Mouse (Mus musculus) gastrocnemius, postnatal 36 days (tissue): ENCODE data around the gene Ubtd1. TPM values are rescaled to one million over a fixed set of nuclear protein-coding genes. Genes with fewer than 3 reads are reported as not detected.
A peak's percentile ranks its signal among the peaks of the same experiment; 100 is the strongest.

Experiments used
- DNase-seq, 2 experiments: peaks; one replicate each; pipeline ENCODE4 v3.0.0; 2022
- intact Hi-C: fragments of 180-260 bp; cut with DNase I; formaldehyde crosslinking; loops from one replicate; pipeline ENCODE4 v1.15.1; 2025
- total RNA-seq, 2 experiments: library from RNA; stranded (reverse); gene quantifications; 2 replicates each; pipeline ENCODE4 v1.2.3; 2021

The Ubtd1 gene
- total RNA-seq, 2 experiments from 2014 or later, result 11.7 to 13.4 TPM

GRCm38 (mm10) chr19:41991926-41992477, 10.4 kb downstream of the Ubtd1 start:
- no peak for DNase-seq
- intact Hi-C loops, result no loop called here

GRCm38 (mm10) chr19:41992971-41993370, 11.4 kb downstream of the Ubtd1 start:
- intact Hi-C loops, result no loop called here
- DNase-seq, result no peak

GRCm38 (mm10) chr19:41993484-41993883, 11.9 kb downstream of the Ubtd1 start:
- DNase-seq, result peak; percentile 72 to 86
- intact Hi-C loops, result no loop called here

- intact Hi-C loops, result no loop called here
- no peak for DNase-seq
Measured at GRCm38 (mm10) chr19:41994023-41994422, 12.5 kb downstream of the Ubtd1 start.

- intact Hi-C loops, result no loop called here
- peak in 1 of 2 experiments; percentile 5 for DNase-seq
Measured at GRCm38 (mm10) chr19:41995483-41995882, 13.9 kb downstream of the Ubtd1 start.

- no peak for DNase-seq
- intact Hi-C loops, result no loop called here
Measured at GRCm38 (mm10) chr19:41997090-41997489, 15.5 kb downstream of the Ubtd1 start.

- intact Hi-C loops, result no loop called here
- no peak for DNase-seq
Measured at GRCm38 (mm10) chr19:41998770-41999548, 17.4 kb downstream of the Ubtd1 start.

- no peak for DNase-seq
- intact Hi-C loops, result loop anchor here (2.0 kb wide), 1 partner anchor 13 kb away; no protein-coding TSS in a partner anchor
Measured at GRCm38 (mm10) chr19:41999688-42000283, 18.2 kb downstream of the Ubtd1 start.

- no peak for DNase-seq
- intact Hi-C loops, result loop anchor here (2.0 kb wide), 1 partner anchor 14 kb away; no protein-coding TSS in a partner anchor
Measured at GRCm38 (mm10) chr19:42000446-42000958, 18.9 kb downstream of the Ubtd1 start.

GRCm38 (mm10) chr19:42001253-42001980, 19.9 kb downstream of the Ubtd1 start:
- intact Hi-C loops, result loop anchor here (2.0 kb wide), 1 partner anchor 15 kb away; no protein-coding TSS in a partner anchor
- DNase-seq, result no peak

- intact Hi-C loops, result no loop called here
- DNase-seq, result no peak
Measured at GRCm38 (mm10) chr19:42004258-42004657, 22.7 kb downstream of the Ubtd1 start.

GRCm38 (mm10) chr19:42005616-42006015, 24.1 kb downstream of the Ubtd1 start:
- DNase-seq, result no peak
- intact Hi-C loops, result no loop called here

- no peak for DNase-seq
- intact Hi-C loops, result no loop called here
Measured at GRCm38 (mm10) chr19:42006568-42006967, 25.0 kb downstream of the Ubtd1 start.

- intact Hi-C loops, result no loop called here
- DNase-seq, result no peak
Measured at GRCm38 (mm10) chr19:42008586-42008985, 27.0 kb downstream of the Ubtd1 start.

- intact Hi-C loops, result no loop called here
- no peak for DNase-seq
Measured at GRCm38 (mm10) chr19:42009067-42009466, 27.5 kb downstream of the Ubtd1 start.

- no peak for DNase-seq
- intact Hi-C loops, result no loop called here
Measured at GRCm38 (mm10) chr19:42010436-42010835, 28.9 kb downstream of the Ubtd1 start.

GRCm38 (mm10) chr19:42011123-42011522, 29.6 kb downstream of the Ubtd1 start:
- intact Hi-C loops, result no loop called here
- DNase-seq, result no peak

- intact Hi-C loops, result no loop called here
- DNase-seq, result no peak
Measured at GRCm38 (mm10) chr19:42014231-42014825, 32.8 kb downstream of the Ubtd1 start.

- no peak for DNase-seq
- intact Hi-C loops, result no loop called here
Measured at GRCm38 (mm10) chr19:42015001-42015400, 33.4 kb downstream of the Ubtd1 start.

GRCm38 (mm10) chr19:42016251-42016650, 34.7 kb downstream of the Ubtd1 start:
- DNase-seq, result no peak
- intact Hi-C loops, result no loop called here
